Mouse (Mus musculus) kidney, adult 11 months (tissue): ENCODE data around the gene Gpr180.

Source experiments
- DNase-seq: peaks from one replicate; pipeline ENCODE4 v3.0.0; 2022

Gene Gpr180

DNA sequence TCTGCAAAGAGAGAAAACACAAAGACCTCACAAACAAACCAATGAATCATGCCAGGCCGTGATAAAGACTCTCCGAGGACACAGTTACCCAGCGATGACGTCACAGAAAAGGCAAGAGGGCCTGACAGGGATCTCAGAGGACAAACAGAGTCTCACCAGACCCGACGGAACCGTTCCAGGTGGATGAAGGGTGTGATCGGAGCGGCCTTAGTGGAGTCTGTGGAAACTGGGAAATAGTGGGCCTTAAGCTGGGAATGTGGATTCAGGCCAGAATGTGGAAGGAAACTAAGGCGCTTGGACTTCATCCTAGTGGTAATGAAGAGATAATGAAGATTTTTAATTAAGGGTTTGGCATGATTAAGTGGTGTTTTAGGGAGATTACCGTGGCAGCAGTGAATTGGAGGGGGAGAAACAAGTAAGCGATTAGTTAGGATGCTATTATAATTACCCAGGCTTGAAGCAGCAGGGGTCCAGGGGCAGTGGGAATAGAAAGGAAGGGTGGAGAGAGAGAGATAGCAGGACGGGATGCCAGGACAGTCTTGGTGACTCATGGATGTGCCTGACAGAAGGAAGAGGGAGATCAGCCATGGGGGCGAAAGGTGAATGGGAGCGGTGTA, 75.3 kb downstream of the Gpr180 start:
- no peak for DNase-seq
